Mouse (Mus musculus): Measurements from ENCODE around the gene Lasp1. TPM values are rescaled to one million over a fixed set of nuclear protein-coding genes. Genes with fewer than 3 reads are reported as not detected.

The Lasp1 gene
- total and polyA plus RNA-seq, 2 experiments from 2014 or later = 137 to 187 TPM

DNA sequence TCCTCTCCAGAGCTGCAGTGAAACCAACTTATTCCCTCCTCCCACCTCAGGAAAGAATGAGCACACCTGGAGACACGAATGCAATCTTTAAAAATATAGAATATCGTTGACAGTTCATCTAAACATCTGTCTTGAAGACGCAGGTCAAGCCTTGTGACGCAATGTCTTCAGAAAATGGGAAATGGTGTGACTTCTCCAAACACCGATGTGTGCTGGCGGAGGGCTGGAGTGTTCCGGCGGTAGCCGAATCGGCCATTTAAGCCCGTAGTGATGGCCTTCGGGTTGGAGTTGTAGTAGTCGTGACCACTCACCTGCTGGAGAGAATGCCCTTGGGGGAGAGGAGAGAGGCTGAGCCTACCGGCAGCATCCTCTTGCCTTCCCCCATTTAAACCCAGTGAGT is 27.4 kb upstream of the Lasp1 start:
- WGBS = 84% methylated on average over 14 of the region's 14 CpGs
- DNase-seq (ENCODE audit: low spot score) (no peak), ATAC-seq (no peak)
- no peak overlapping the region for H3K4me3 ChIP-seq (ENCODE audit: low read length)
- no peak overlapping the region for H3K9ac ChIP-seq (replicated peaks; ENCODE audit: low read length)
- no peaks in the 10 kb centered on the region for H3K4me1 ChIP-seq (ENCODE audit: insufficient read depth, low read length)
- H3K4me2 ChIP-seq (ENCODE audit: low read depth, low read length) = no peak overlapping the region
- no peaks in the 10 kb centered on the region for H3K27me3 ChIP-seq (ENCODE audit: insufficient read depth, low read length)
- no peaks in the 10 kb centered on the region for H3K9me3 ChIP-seq (ENCODE audit: low read length)
- no peak overlapping the region for H3K27ac ChIP-seq
- no peak for TF ChIP-seq CTCF (IDR thresholded peaks at IDR 0.05; ENCODE audit: low read depth)
- 0 out of 2 replicates have a peak, but pooled peaks cover under 1% of the 10 kb centered on the region for H3K36me3 ChIP-seq (ENCODE audit: insufficient read depth, low read length)

DNA sequence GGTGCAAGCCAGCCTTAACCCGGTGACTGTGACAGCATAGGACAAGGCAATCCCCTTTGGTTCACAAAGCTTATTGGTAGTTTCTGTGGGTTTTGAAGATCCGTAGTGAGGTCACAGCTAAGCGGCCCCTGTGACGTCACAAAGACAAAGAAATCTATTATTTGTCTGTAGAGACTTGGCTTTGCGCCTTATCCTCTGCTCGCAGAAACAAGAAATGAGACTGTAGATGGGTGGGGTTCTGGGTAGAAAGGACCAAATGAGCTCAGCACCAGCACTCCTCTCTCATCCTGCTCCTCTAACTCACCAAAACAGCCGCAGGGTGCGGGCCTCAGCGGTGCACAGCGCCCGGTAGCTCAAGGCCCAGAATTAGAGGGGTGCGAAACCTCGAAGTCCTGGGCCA is 23.6 kb upstream of the Lasp1 start:
- WGBS = 77% methylated on average over 13 of the region's 13 CpGs
- Histone ChIP-seq H3K27me3 (ENCODE audit: insufficient read depth, low read length) (no peaks in the 10 kb centered on the region), H3K4me2 (ENCODE audit: low read depth, low read length) (no peak overlapping the region), H3K9ac (replicated peaks; ENCODE audit: low read length) (no peak overlapping the region), H3K4me1 (ENCODE audit: insufficient read depth, low read length) (no peaks in the 10 kb centered on the region), H3K9me3 (ENCODE audit: low read length) (no peaks in the 10 kb centered on the region), H3K4me3 (ENCODE audit: low read length) (no peak overlapping the region), H3K36me3 (ENCODE audit: insufficient read depth, low read length) (peaks cover 25% of the 10 kb centered on the region), H3K27ac (no peak overlapping the region)
- DNase-seq (ENCODE audit: low spot score) (no peak), ATAC-seq (no peak)
- TF ChIP-seq CTCF (IDR thresholded peaks at IDR 0.05; ENCODE audit: low read depth) = no peak

DNA sequence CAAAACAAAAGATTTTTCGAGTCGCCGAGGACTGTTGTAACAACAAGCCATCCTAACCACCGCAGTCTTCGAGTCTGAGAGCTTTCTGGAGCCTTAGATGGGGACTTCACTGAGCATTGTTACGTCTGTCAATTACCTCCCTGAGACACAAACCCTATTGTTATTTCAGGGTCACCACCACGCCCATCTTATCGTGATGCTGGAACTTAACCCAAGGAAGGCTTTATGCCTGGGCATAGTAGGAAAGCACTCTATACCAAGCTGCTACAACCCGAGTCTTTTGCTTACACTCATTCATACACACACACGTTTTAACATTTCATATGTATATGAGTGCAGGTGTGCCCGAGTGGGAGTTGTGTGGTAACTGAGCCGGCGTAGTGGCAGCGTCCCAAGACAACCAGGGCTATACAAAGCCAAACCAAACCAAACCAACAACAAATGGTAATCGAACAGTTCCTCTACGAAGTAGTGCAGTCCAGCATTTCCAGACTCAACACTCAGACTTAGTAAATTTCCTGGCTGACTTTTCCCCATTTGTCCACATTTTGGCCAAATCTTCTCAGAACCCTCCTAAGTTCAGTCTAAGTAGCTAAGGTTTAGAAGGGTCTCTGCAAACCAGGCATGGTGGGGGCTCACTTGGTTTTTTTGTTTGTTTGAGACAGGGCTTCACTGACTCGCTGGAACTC is 22.8 kb upstream of the Lasp1 start, which contains the start of gene 1700001P01Rik:
Gene 1700001P01Rik, minus strand, starts transcription at position 111 of the 689 bp plus-strand sequence.
- Histone ChIP-seq H3K27me3 (ENCODE audit: insufficient read depth, low read length) (no peaks in the 10 kb centered on the region), H3K9me3 (ENCODE audit: low read length) (no peaks in the 10 kb centered on the region), H3K4me2 (ENCODE audit: low read depth, low read length) (no peak within 1 kb of the TSS), H3K4me3 (ENCODE audit: low read length) (no peak within 1 kb of the TSS), H3K4me1 (ENCODE audit: insufficient read depth, low read length) (peaks cover 5% of the 10 kb centered on the region; the same call in 1 of the 2 replicates), H3K36me3 (ENCODE audit: insufficient read depth, low read length) (peaks cover 29% of the 10 kb centered on the region), H3K9ac (replicated peaks; ENCODE audit: low read length) (no peak within 1 kb of the TSS), H3K27ac (no peak within 1 kb of the TSS)
- ATAC-seq = no peak
- no peak for TF ChIP-seq CTCF (IDR thresholded peaks at IDR 0.05; ENCODE audit: low read depth)
- DNase-seq (ENCODE audit: low spot score) = no peak
- WGBS = 40% methylated on average over 17 of the region's 17 CpGs

GRCm38 (mm10) chr11:97776497-97777128 is 22.2 kb upstream of the Lasp1 start:
- peaks cover 29% of the 10 kb centered on the region for H3K36me3 ChIP-seq (ENCODE audit: insufficient read depth, low read length)

DNA sequence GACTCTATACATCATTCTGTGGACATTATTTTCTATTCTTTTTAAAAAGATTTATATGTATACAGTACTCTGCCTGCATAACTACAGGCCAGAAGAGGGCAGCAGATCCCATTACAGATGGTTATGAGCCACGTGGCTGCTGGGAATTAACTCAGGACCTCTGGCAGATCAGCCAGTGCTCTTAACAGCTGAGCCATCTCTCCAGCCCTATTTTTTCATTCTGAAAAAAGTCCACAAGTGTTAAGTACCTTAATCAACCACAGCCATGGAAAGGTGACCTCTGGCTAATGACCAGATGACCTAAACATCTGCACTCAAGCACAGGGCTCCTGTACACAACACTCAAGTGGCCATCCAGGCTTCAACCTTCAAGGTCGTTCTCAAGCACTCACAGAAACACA is 21.7 kb upstream of the Lasp1 start:
- Histone ChIP-seq H3K36me3 (ENCODE audit: insufficient read depth, low read length) (peaks cover 29% of the 10 kb centered on the region), H3K27me3 (ENCODE audit: insufficient read depth, low read length) (no peaks in the 10 kb centered on the region), H3K4me2 (ENCODE audit: low read depth, low read length) (no peak overlapping the region), H3K9ac (replicated peaks; ENCODE audit: low read length) (no peak overlapping the region), H3K27ac (no peak overlapping the region), H3K4me1 (ENCODE audit: insufficient read depth, low read length) (peaks cover 7% of the 10 kb centered on the region; the same call in 1 of the 2 replicates), H3K4me3 (ENCODE audit: low read length) (no peak overlapping the region), H3K9me3 (ENCODE audit: low read length) (no peaks in the 10 kb centered on the region)
- WGBS = 45% methylated on average over 2 of the region's 2 CpGs
- peak; percentile 58 for TF ChIP-seq CTCF (IDR thresholded peaks at IDR 0.05; ENCODE audit: low read depth)
- DNase-seq (ENCODE audit: low spot score) (peak; percentile 59), ATAC-seq (peak; percentile 47)

More at GRCm38 (mm10) chr11:97776497-97777128, 22.2 kb upstream of the Lasp1 start:
- H3K27me3 ChIP-seq (ENCODE audit: insufficient read depth, low read length) = no peaks in the 10 kb centered on the region
- no peak overlapping the region for H3K4me2 ChIP-seq (ENCODE audit: low read depth, low read length)
- H3K27ac ChIP-seq = no peak overlapping the region
- H3K4me1 ChIP-seq (ENCODE audit: insufficient read depth, low read length) = peaks cover 7% of the 10 kb centered on the region; the same call in 1 of the 2 replicates
- DNase-seq (ENCODE audit: low spot score) = no peak
- no peak overlapping the region for H3K9ac ChIP-seq (replicated peaks; ENCODE audit: low read length)
- peak; percentile 29; the same call in 1 of the 2 replicates for ATAC-seq
- no peak for TF ChIP-seq CTCF (IDR thresholded peaks at IDR 0.05; ENCODE audit: low read depth)
- WGBS = 60% methylated on average over 5 of the region's 5 CpGs
- no peak overlapping the region for H3K4me3 ChIP-seq (ENCODE audit: low read length)
- no peaks in the 10 kb centered on the region for H3K9me3 ChIP-seq (ENCODE audit: low read length)

GRCm38 (mm10) chr11:97778918-97779317 is 19.9 kb upstream of the Lasp1 start:
- no peak overlapping the region for H3K9ac ChIP-seq (replicated peaks; ENCODE audit: low read length)
- peaks cover 29% of the 10 kb centered on the region for H3K36me3 ChIP-seq (ENCODE audit: insufficient read depth, low read length)
- DNase-seq (ENCODE audit: low spot score) = no peak

More at GRCm38 (mm10) chr11:97778918-97779317, 19.9 kb upstream of the Lasp1 start:
- whole genome bisulfite sequencing = 96% methylated on average over 1 of the region's 1 CpGs
- no peak overlapping the region for H3K4me3 ChIP-seq (ENCODE audit: low read length)
- TF ChIP-seq CTCF (IDR thresholded peaks at IDR 0.05; ENCODE audit: low read depth) = no peak
- no peaks in the 10 kb centered on the region for H3K27me3 ChIP-seq (ENCODE audit: insufficient read depth, low read length)
- no peak overlapping the region for H3K4me2 ChIP-seq (ENCODE audit: low read depth, low read length)
- H3K4me1 ChIP-seq (ENCODE audit: insufficient read depth, low read length) = peaks cover 7% of the 10 kb centered on the region; the same call in 1 of the 2 replicates
- H3K9me3 ChIP-seq (ENCODE audit: low read length) = no peaks in the 10 kb centered on the region
- H3K27ac ChIP-seq = no peak overlapping the region
- no peak for ATAC-seq

Measured in hindbrain, postnatal 0 days (tissue).